Mouse (Mus musculus): ENCODE data around the gene G430095P16Rik.
A peak's percentile ranks its signal among the peaks of the same experiment; 100 is the strongest.

G430095P16Rik gene

DNA sequence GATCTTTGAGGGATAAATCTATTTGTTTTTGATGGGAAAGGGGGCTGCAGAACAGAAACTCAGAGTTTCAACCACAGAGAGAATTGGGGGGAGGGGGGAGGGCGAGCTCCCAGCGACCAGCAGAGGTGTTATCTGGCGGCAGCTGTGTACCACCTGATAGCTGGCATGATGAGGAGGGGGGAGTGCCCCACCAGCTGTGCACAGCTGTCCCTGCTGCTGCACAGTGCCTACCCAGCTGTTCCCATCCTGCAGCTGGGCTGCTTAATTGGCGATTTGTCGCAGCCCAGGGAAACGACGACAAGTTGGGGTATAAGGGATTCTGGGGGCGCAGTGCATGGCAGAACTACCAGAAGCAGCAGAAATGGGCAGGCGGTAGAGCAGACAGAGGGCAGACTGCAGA lies 1.9 kb downstream of the G430095P16Rik start:
- DNase-seq, result no peak

DNA sequence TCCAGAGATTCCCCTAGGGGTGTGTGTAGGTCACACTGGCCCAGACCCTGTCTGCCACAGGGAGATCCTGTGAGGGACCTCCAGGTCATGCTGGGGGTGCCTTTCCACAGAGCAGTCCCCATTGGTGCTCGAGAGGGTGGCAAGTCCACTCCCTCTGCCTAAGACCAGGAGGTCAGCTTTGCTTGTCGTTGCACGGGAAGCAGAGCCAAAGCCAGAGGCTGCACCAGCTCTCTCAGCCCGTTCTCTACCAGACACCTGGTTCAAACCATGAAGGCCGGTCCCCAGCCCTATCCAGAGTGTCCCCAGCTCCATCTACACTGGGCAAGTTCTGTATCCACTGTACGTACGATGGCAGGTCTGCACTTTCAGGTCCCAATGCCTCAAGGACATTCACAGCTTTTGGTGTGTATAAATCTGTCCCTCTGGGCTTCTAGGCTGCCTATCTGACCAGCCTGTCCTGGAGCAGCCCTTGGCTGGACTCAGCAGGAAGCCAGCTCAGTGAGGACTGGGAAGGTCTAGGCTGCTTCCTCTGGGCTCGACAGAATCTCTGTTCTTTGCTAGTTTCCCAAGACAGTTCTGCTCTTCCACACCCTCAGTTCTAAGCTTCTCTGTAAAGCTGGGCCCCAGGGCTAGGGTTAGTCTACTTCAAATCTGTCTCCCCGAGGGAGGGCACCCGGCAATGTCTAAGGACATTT lies 2.6 kb downstream of the G430095P16Rik start:
- no peak for DNase-seq

DNA sequence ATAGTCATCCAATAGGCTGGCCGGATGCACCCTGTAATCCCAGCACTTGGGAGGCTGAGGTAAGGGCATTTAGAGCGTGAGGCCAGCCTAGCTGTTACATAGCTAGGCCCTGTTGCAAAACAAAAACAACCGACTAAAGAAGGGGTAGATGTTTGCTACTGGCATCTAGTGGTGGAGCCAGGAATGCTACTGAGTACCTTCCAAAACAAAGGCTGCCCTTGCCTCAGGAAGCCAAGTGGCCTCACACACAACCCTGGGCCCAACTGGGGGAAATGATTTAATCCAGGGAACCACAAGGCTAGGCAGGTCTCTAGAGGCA lies 3.1 kb downstream of the G430095P16Rik start:
- peak; percentile 65 to 78 for DNase-seq

DNA sequence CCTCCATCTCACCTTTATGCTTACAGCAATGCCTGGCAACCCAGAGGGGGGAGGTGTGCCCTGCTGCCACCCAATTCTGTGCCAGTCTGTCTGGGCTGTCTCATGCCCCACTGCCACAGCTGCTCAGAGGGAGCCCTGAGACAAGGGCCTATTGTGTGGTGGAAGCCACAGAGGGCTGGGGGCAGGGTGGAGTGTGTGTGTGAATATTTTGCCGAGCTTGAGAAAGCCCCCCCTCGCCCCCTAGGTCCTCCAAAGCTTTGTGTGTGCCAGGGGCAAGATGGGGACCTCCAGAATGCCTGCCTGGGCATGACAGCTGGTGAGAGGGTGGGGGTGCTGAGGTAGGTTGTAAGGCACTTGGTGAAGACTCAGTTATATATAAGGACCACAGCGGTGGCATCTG lies 5.7 kb downstream of the G430095P16Rik start:
- DNase-seq, result no peak

DNA sequence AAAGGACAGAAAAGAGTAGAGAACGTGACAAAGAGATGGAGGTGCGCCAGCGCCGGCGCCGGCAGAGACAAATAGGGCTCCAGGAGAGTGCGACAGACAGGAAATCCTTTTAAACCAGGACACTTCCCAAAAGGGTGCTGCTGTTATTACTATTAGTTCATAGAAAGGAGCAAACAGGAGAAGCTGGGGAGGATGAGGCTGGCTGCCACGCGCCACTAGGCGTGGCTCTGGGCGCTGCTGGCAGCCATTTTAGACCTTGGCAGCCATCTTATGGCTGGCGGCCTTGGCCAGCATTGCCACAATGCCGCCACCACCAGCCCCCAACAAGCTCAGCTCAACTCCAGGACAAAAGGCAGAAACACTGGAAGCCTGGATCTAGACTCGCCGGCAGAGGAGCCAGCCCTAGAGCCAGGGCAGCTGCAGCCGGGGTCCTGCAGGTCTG lies 7.1 kb downstream of the G430095P16Rik start:
- DNase-seq, result peak; percentile 45 to 63

DNA sequence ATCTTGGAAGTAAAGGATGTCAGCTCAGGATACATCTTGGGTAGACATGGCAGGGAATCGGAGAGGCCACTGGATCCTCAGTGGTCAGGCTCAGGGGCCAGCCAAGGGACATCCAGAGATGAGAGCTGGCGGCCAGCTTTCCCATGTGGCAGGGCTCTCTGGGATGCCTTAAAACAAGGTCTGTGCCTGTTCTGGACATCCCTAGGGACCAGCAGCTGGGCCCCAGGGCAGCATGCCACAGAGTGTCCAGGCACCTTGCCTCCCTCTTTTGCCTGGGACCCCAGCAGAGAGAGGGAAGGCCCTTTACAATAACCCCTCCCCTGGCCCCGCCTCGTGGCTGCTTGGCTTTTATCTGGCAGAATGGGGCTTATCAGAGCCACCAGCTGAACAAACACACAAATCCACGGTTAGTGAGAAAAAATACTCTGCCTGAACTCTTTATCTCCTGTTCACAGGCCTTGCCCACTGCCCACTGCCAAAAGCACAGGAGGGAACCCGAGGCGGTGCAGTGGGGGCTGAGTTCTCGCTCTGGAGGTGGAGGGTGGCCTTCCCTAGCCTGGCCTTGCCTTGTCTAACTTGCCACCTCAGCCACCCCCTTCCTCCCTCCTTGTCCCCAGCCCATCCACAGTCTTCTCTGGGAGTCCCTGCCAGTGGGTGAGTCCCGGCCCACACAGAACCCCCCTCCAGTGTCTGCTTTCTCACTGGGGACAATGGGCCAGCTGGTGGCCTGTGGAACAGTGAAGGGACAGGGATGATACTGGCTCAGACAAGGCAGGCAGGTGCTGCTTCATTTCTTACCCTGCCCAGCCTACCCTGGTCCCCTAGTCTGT lies 7.9 kb downstream of the G430095P16Rik start:
- DNase-seq, result no peak

DNA sequence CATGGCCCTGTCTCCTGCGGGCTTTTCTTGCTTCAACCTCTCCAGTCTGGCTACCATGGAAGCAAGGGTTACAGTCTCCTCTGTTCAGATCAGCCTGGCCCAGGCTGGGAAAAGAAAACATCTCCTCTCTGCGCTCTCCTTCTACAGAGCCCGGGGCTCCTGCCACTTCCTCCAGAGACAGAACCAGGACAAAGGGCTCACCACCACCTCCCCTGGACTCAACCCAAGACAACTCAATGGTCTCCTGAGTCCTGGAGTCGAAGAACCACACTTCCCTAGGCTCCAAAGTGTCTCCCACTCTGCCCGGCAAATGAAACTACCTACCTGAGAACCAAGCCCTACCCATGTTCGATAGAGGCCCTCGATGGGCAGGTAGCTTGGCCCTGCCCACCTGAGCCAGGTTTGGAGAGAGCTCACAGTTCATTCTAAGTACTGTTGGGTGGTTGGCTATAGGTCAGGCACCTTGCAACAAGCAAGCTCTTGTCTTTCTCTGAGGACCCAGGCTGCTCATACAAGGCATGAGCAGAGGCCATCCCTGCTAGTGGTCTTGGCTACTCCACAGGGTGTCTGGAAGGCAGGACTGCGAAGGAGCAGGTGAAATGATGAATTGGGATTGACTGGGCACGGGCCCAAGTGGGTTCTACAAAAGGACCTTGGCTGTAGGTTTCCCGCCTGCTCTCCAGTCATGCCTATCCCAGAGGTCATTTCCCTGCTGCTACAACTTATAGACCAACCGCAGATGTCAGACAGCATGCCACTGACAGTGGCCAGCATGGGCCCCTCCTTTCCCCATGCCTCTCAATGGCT lies 8.8 kb downstream of the G430095P16Rik start:
- no peak for DNase-seq

DNA sequence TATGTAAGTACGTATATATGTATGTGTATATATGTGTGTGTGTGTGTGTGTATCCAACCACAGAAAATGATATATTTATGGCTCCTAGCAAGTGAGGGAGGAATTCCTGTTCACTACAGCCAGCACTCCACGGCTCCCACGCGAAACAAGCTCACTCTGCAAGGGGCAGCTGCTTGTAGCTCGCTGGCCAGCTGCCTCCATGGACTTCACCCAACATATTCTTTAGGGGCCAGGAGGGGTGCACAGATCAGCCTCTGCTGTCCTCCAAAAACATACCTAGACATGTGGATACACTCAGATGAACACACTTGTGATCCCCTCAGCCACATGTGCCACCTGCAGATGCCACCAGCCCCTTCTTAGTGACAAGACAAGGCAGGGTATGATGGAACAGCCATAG lies 9.7 kb downstream of the G430095P16Rik start:
- DNase-seq, result no peak

DNA sequence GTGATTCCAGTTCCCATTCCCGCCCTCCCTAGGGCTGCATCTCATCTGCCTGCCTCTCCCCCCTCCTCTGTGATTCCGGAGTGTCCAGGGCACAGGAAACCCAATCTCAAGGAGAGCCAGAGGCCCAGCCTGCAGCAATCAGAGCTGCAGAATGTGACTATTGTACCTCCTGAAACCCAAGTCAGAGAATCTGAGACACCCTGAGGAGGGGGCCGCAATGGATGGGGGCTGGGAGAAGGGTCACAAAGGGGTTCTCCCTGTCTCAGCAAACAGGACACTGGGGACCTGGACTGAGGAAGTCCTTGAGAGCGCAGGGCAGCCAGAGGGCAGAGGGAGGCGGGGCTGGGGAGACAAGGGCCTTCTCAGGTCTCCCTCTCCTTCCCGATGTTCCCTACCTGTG lies 10.2 kb downstream of the G430095P16Rik start:
- peak; percentile 61 to 69 for DNase-seq

GRCm38 (mm10) chr8:84733959-84734358 lies 11.2 kb downstream of the G430095P16Rik start:
- DNase-seq, result no peak

DNA sequence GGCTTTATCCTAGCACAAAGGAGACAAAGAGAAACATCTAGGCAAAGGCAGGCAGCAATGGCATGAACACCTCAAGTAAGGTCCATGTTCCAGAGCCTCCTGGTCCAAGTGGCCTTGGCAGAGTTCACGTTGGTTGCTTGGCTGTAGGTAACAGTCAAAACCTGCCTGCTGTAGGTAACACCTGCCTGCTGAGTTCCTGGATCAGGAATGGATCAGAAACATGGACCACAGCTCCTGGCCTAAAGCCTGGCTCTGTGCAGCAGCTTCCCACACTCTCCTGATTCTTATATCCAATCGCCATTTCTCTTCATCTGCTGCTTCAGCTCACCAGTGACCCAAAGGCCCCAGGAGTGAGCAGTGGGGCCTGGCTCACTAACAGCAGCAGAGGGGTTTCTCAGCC lies 11.9 kb downstream of the G430095P16Rik start:
- DNase-seq, result no peak

DNA sequence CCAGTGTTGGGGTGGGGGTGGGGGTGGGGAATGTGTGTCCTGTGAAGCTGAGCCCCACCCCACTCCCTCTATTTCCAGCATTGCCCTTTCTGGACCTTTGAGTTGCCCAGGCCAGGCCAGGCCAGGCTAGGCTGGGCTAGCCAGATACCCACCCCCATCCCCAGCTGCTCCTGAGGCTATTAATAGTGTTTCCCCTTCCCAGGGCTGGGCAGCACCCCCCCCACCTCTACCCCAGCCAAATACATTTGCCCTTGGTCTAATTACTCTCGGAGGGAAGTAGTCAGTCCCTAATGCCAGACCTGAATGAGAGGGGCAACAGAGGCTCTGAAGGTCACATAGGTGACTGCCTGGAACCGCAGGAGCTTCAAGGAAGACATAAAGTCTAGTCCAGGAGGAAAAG lies 12.8 kb downstream of the G430095P16Rik start:
- no peak for DNase-seq

- no peak for DNase-seq
These were observed 13.7 kb downstream of the G430095P16Rik start for GRCm38 (mm10) chr8:84736521-84736920.

DNA sequence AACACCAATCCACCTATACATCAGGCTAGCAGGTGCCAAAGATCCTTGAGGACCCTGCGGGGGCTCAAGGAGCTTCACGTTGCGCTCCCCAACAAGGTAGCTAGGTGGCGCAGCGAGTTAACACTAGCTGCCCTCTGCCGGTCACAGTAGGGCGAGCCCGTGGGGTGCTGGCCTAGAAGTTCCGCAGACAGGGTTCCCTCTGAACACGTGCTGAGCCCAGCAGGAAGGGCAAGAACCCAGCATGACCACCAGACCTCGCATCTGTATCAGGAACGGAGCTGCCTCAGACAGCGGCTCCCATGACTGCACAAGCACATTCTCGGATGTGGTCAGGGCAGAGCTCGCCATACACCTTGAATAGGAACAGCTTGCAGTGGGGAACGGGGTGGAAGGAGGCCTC lies 14.8 kb downstream of the G430095P16Rik start:
- peak; percentile 79 to 85 for DNase-seq

- DNase-seq, result no peak
These were observed 15.5 kb downstream of the G430095P16Rik start for GRCm38 (mm10) chr8:84738266-84738665.

GRCm38 (mm10) chr8:84738715-84739400 lies 16.1 kb downstream of the G430095P16Rik start:
- no peak for DNase-seq

DNA sequence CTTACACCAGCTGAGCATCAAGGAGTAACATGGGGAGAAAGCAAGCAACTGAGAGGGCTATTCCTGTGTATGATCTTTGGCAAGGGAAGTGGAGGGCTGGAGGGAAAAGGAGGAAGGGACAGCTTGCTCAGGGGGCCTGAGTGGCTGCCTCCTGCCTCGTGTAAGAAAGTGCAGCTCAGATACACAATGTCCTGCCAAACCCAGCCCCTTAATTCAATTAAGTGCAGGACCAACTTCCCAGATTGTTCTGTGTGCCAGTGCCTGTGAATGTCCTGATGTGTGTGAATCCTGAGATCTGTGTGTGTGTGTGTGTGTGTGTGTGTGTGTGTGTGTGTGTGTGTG lies 16.6 kb downstream of the G430095P16Rik start:
- no peak for DNase-seq

GRCm38 (mm10) chr8:84740895-84741843 lies 18.4 kb downstream of the G430095P16Rik start:
- DNase-seq, result no peak

- DNase-seq, result peak in 1 of 2 experiments; percentile 60
These were observed 19.6 kb downstream of the G430095P16Rik start for GRCm38 (mm10) chr8:84742171-84743053.

- DNase-seq, result no peak
These were observed 20.2 kb downstream of the G430095P16Rik start for GRCm38 (mm10) chr8:84743054-84743415.
